In genomic region chr17:23585721-23586491, GRCm38 (mm10) we compare ENCODE assay signal across 8 mouse cellular contexts. TPM values are rescaled to one million over a fixed set of nuclear protein-coding genes. Genes with fewer than 3 reads are reported as not detected.
DNase-seq lines count a peak whose midpoint lies in the region; ATAC-seq lines count a peak whose summit lies in the region.

No protein-coding gene starts in this region.

- H3K36me3 ChIP-seq in embryonic facial prominence, embryonic 14.5 days (ENCODE audit: control insufficient read depth, insufficient read depth, low read length) = peaks cover 13% of the 10 kb centered on the region; the same call in 1 of the 2 replicates
- H3K36me3 ChIP-seq in heart, embryonic 16.5 days (ENCODE audit: control insufficient read depth, insufficient read depth) = peaks cover 4% of the 10 kb centered on the region; the same call in 1 of the 2 replicates
- no peaks in the 10 kb centered on the region for H3K36me3 ChIP-seq in liver, embryonic 15.5 days (replicated peaks)
- no peaks in the 10 kb centered on the region for H3K36me3 ChIP-seq in neural tube, embryonic 14.5 days (ENCODE audit: control insufficient read depth, insufficient read depth, low read length)

- 0 out of 2 replicates have a peak, but pooled peaks cover 8% of the 10 kb centered on the region for H3K4me1 ChIP-seq in embryonic facial prominence, embryonic 14.5 days (ENCODE audit: control insufficient read depth, insufficient read depth, low read length)
- peaks cover 12% of the 10 kb centered on the region for H3K4me1 ChIP-seq in heart, embryonic 16.5 days (ENCODE audit: control insufficient read depth, insufficient read depth, low read length)
- H3K4me1 ChIP-seq in liver, embryonic 15.5 days (replicated peaks) = no peaks in the 10 kb centered on the region
- peaks cover 17% of the 10 kb centered on the region for H3K4me1 ChIP-seq in neural tube, embryonic 14.5 days (ENCODE audit: control insufficient read depth, insufficient read depth, low read length)

- 2% methylated on average over 22 of the region's 22 CpGs for WGBS in embryonic facial prominence, embryonic 14.5 days
- under 1% methylated on average over 22 of the region's 22 CpGs for WGBS in heart, embryonic 16.5 days
- 3% methylated on average over 22 of the region's 22 CpGs for WGBS in liver, embryonic 15.5 days (ENCODE audit: insufficient replicate concordance)
- WGBS in neural tube, embryonic 14.5 days = under 1% methylated on average over 22 of the region's 22 CpGs

- no peak overlapping the region for H3K27ac ChIP-seq in embryonic facial prominence, embryonic 14.5 days (replicated peaks; ENCODE audit: low read depth, low read length)
- no peak overlapping the region for H3K27ac ChIP-seq in heart, embryonic 16.5 days (ENCODE audit: low read length)
- no peak overlapping the region for H3K27ac ChIP-seq in liver, embryonic 15.5 days (replicated peaks)
- H3K27ac ChIP-seq in neural tube, embryonic 14.5 days (ENCODE audit: low read depth, low read length) = peak overlapping the region; percentile 49; the same call in 1 of the 2 replicates

- H3K9me3 ChIP-seq in embryonic facial prominence, embryonic 14.5 days (ENCODE audit: control insufficient read depth, low read length) = no peaks in the 10 kb centered on the region
- no peaks in the 10 kb centered on the region for H3K9me3 ChIP-seq in heart, embryonic 16.5 days (replicated peaks; ENCODE audit: control insufficient read depth, low read length)
- no peaks in the 10 kb centered on the region for H3K9me3 ChIP-seq in liver, embryonic 15.5 days (replicated peaks)
- no peaks in the 10 kb centered on the region for H3K9me3 ChIP-seq in neural tube, embryonic 14.5 days (ENCODE audit: control insufficient read depth, low read length)

- no peaks in the 10 kb centered on the region for H3K27me3 ChIP-seq in embryonic facial prominence, embryonic 14.5 days (replicated peaks; ENCODE audit: control insufficient read depth, insufficient read depth, low read length)
- H3K27me3 ChIP-seq in heart, embryonic 16.5 days (ENCODE audit: control insufficient read depth, insufficient read depth, low read length) = no peaks in the 10 kb centered on the region
- peaks cover 18% of the 10 kb centered on the region for H3K27me3 ChIP-seq in liver, embryonic 15.5 days
- no peaks in the 10 kb centered on the region for H3K27me3 ChIP-seq in neural tube, embryonic 14.5 days (ENCODE audit: control insufficient read depth, insufficient read depth, low read length)

- H3K9ac ChIP-seq in embryonic facial prominence, embryonic 14.5 days (ENCODE audit: low read depth, low read length) = peak overlapping the region; percentile 74
- peak overlapping the region; percentile 75 for H3K9ac ChIP-seq in heart, embryonic 16.5 days (ENCODE audit: low read length)
- H3K9ac ChIP-seq in liver, embryonic 15.5 days = 0 out of 2 replicates have a peak overlapping the region, but pooled peaks have one; percentile 15
- H3K9ac ChIP-seq in neural tube, embryonic 14.5 days (replicated peaks; ENCODE audit: low read depth, low read length) = peak overlapping the region; percentile 83

- peak overlapping the region; percentile 61 for H3K4me3 ChIP-seq in embryonic facial prominence, embryonic 14.5 days (ENCODE audit: low read depth, low read length)
- peak overlapping the region; percentile 76 for H3K4me3 ChIP-seq in heart, embryonic 16.5 days (ENCODE audit: low read length)
- H3K4me3 ChIP-seq in liver, embryonic 15.5 days (replicated peaks) = peak overlapping the region; percentile 53
- peak overlapping the region; percentile 66 for H3K4me3 ChIP-seq in neural tube, embryonic 14.5 days (ENCODE audit: low read depth, low read length)

- peak overlapping the region; percentile 75 for H3K4me2 ChIP-seq in embryonic facial prominence, embryonic 14.5 days (ENCODE audit: low read depth, low read length)
- H3K4me2 ChIP-seq in heart, embryonic 16.5 days (ENCODE audit: low read depth, low read length) = peak overlapping the region; percentile 74
- H3K4me2 ChIP-seq in liver, embryonic 15.5 days = peak overlapping the region; percentile 56
- peak overlapping the region; percentile 59 for H3K4me2 ChIP-seq in neural tube, embryonic 14.5 days (ENCODE audit: low read depth, low read length)

- peak; percentile 92 for ATAC-seq in embryonic facial prominence, embryonic 14.5 days (ENCODE audit: low read depth)
- peak; percentile 83; the same call in 1 of the 2 replicates for ATAC-seq in heart, embryonic 16.5 days (replicated peaks; ENCODE audit: extremely low read depth, insufficient read depth, low FRiP score)
- ATAC-seq in liver, embryonic 15.5 days (ENCODE audit: insufficient read depth) = no peak; the same call in 1 of the 2 replicates
- ATAC-seq in neural tube, embryonic 14.5 days (ENCODE audit: low read depth) = peak; percentile 93

- DNase-seq in urinary bladder, postnatal 25 days (ENCODE audit: low spot score) = peak; percentile 40
- DNase-seq in urinary bladder, adult 2 months (ENCODE audit: low spot score) = no peak
- DNase-seq in embryonic facial prominence, embryonic 14.5 days (ENCODE audit: low spot score) = peak; percentile 88
- peak; percentile 52 to 65 for DNase-seq in kidney, postnatal 36 days
- DNase-seq in thymus, postnatal 0 days (ENCODE audit: low spot score) = no peak

RNA-seq across cellular contexts. Expression of gene Zfp13, which starts 13.4 kb away (rescaled TPM):
- polyA plus RNA-seq in urinary bladder, adult 2 months (2012; rRNA removed) = 9.2 and 11.9 TPM in 2 replicates
- 11.6 and 11.7 TPM in 2 replicates for polyA plus RNA-seq in embryonic facial prominence, embryonic 14.5 days (2014; fragmentation: Nextera tagmentation; extraction: Ambion mirVana)
- 7.3 and 8.5 TPM in 2 replicates for polyA plus RNA-seq in heart, embryonic 16.5 days (2015; fragmentation: Nextera tagmentation; extraction: Ambion mirVana)
- 1.3 and 1.8 TPM in 2 replicates for polyA plus RNA-seq in liver, embryonic 15.5 days (2015; fragmentation: Nextera tagmentation; extraction: Ambion mirVana)
- polyA plus RNA-seq in neural tube, embryonic 14.5 days (2014; fragmentation: Nextera tagmentation; extraction: Ambion mirVana) = 26.6 TPM in 2 replicates
- polyA plus RNA-seq in thymus, postnatal 0 days (2015; fragmentation: Nextera tagmentation; extraction: Ambion mirVana) = 1.5 and 1.7 TPM in 2 replicates

RNA-seq across cellular contexts. Expression of gene Zscan10, which starts 14.8 kb away (rescaled TPM):
- 0.04 TPM in 2 replicates for polyA plus RNA-seq in urinary bladder, adult 2 months (2012; rRNA removed)
- polyA plus RNA-seq in embryonic facial prominence, embryonic 14.5 days (2014; fragmentation: Nextera tagmentation; extraction: Ambion mirVana) = 0.14 TPM in 1 of 2 replicates, not detected in the other
- not detected in 2 replicates for polyA plus RNA-seq in heart, embryonic 16.5 days (2015; fragmentation: Nextera tagmentation; extraction: Ambion mirVana)
- 0.16 TPM in 1 of 2 replicates, not detected in the other for polyA plus RNA-seq in liver, embryonic 15.5 days (2015; fragmentation: Nextera tagmentation; extraction: Ambion mirVana)
- not detected in 2 replicates for polyA plus RNA-seq in neural tube, embryonic 14.5 days (2014; fragmentation: Nextera tagmentation; extraction: Ambion mirVana)
- 0.05 and 0.08 TPM in 2 replicates for polyA plus RNA-seq in thymus, postnatal 0 days (2015; fragmentation: Nextera tagmentation; extraction: Ambion mirVana)

RNA-seq across cellular contexts. Expression of gene Zfp213, which starts 21.9 kb away (rescaled TPM):
- polyA plus RNA-seq in urinary bladder, adult 2 months (2012; rRNA removed) = 7.6 and 7.8 TPM in 2 replicates
- 17.7 and 18.2 TPM in 2 replicates for polyA plus RNA-seq in embryonic facial prominence, embryonic 14.5 days (2014; fragmentation: Nextera tagmentation; extraction: Ambion mirVana)
- 12.9 and 14.5 TPM in 2 replicates for polyA plus RNA-seq in heart, embryonic 16.5 days (2015; fragmentation: Nextera tagmentation; extraction: Ambion mirVana)
- polyA plus RNA-seq in liver, embryonic 15.5 days (2015; fragmentation: Nextera tagmentation; extraction: Ambion mirVana) = 5.3 and 5.5 TPM in 2 replicates
- polyA plus RNA-seq in neural tube, embryonic 14.5 days (2014; fragmentation: Nextera tagmentation; extraction: Ambion mirVana) = 16.9 and 19.8 TPM in 2 replicates
- 14.6 and 14.9 TPM in 2 replicates for polyA plus RNA-seq in thymus, postnatal 0 days (2015; fragmentation: Nextera tagmentation; extraction: Ambion mirVana)

RNA-seq across cellular contexts. Expression of gene Mmp25, which starts 59.2 kb away (rescaled TPM):
- 0.22 and 0.29 TPM in 2 replicates for polyA plus RNA-seq in urinary bladder, adult 2 months (2012; rRNA removed)
- polyA plus RNA-seq in embryonic facial prominence, embryonic 14.5 days (2014; fragmentation: Nextera tagmentation; extraction: Ambion mirVana) = 0.90 and 1.4 TPM in 2 replicates
- polyA plus RNA-seq in heart, embryonic 16.5 days (2015; fragmentation: Nextera tagmentation; extraction: Ambion mirVana) = 0.24 and 0.25 TPM in 2 replicates
- polyA plus RNA-seq in liver, embryonic 15.5 days (2015; fragmentation: Nextera tagmentation; extraction: Ambion mirVana) = 0.40 and 0.64 TPM in 2 replicates
- polyA plus RNA-seq in neural tube, embryonic 14.5 days (2014; fragmentation: Nextera tagmentation; extraction: Ambion mirVana) = 0.80 and 2.3 TPM in 2 replicates
- polyA plus RNA-seq in thymus, postnatal 0 days (2015; fragmentation: Nextera tagmentation; extraction: Ambion mirVana) = 0.59 and 1.1 TPM in 2 replicates

Comparison
In these comparisons a context has a peak if more than half of its experiments do, and no peak if none do; other contexts are left out.
1. DNase-seq: peak in urinary bladder, postnatal 25 days (single experiment), embryonic facial prominence, embryonic 14.5 days (single experiment) and kidney, postnatal 36 days (2 of 2); none in urinary bladder, adult 2 months (single experiment) and thymus, postnatal 0 days (single experiment).
2. H3K9ac ChIP-seq: peak in every context shown above with its lines; median percentile 83 in neural tube, embryonic 14.5 days; 75 in heart, embryonic 16.5 days; 74 in embryonic facial prominence, embryonic 14.5 days; 15 in liver, embryonic 15.5 days.
3. Peak in every context shown above with its lines, with median percentiles within 50 percentile points of each other: H3K4me2 ChIP-seq and H3K4me3 ChIP-seq.